Mouse (Mus musculus) CH12F3 (cell line): ENCODE data around the gene Ripply3.

Experiments
- in situ Hi-C: fragments of 300-500 bp; cut with MboI; formaldehyde crosslinking; loops from 2 replicates; pipeline ENCODE4 v1.14.3; 2020; ENCODE audit warnings: low sequenced_read_pairs

Ripply3 gene

GRCm38 (mm10) chr16:94356776-94357494 lies 28.7 kb downstream of the Ripply3 start:
- in situ Hi-C loops: no loop called here

GRCm38 (mm10) chr16:94358091-94358490 lies 29.9 kb downstream of the Ripply3 start:
- in situ Hi-C loops: no loop called here

- in situ Hi-C loops: no loop called here
These were observed 32.5 kb downstream of the Ripply3 start for GRCm38 (mm10) chr16:94360578-94361350.

GRCm38 (mm10) chr16:94362174-94362873 lies 34.1 kb downstream of the Ripply3 start:
- in situ Hi-C loops: no loop called here

GRCm38 (mm10) chr16:94363814-94364213 lies 35.6 kb downstream of the Ripply3 start:
- in situ Hi-C loops: no loop called here

GRCm38 (mm10) chr16:94365435-94365834 lies 37.2 kb downstream of the Ripply3 start:
- in situ Hi-C loops: no loop called here

GRCm38 (mm10) chr16:94369596-94370172 lies 41.5 kb downstream of the Ripply3 start:
- in situ Hi-C loops: no loop called here

GRCm38 (mm10) chr16:94370173-94370914 lies 42.1 kb downstream of the Ripply3 start, which contains the start of gene Ttc3:
Gene Ttc3 (plus strand): TSS chr16:94370618.
- in situ Hi-C loops: no loop called here

- in situ Hi-C loops: no loop called here
These were observed 42.7 kb downstream of the Ripply3 start for GRCm38 (mm10) chr16:94370915-94371300.

- in situ Hi-C loops: no loop called here
These were observed 43.2 kb downstream of the Ripply3 start, which contains the start of gene Pigp for GRCm38 (mm10) chr16:94371301-94371931. Gene Pigp (minus strand): TSS chr16:94371842.

- in situ Hi-C loops: no loop called here
These were observed 51.2 kb downstream of the Ripply3 start for GRCm38 (mm10) chr16:94379386-94379785.

- in situ Hi-C loops: no loop called here
These were observed 55.1 kb downstream of the Ripply3 start for GRCm38 (mm10) chr16:94383277-94383676.
